Mouse (Mus musculus): ENCODE measurements around the gene Rpl31. TPM values are rescaled to one million over a fixed set of nuclear protein-coding genes. Genes with fewer than 3 reads are reported as not detected.

The Rpl31 gene
- polyA plus RNA-seq, 1 experiment from 2014 or later: 432 TPM

DNA sequence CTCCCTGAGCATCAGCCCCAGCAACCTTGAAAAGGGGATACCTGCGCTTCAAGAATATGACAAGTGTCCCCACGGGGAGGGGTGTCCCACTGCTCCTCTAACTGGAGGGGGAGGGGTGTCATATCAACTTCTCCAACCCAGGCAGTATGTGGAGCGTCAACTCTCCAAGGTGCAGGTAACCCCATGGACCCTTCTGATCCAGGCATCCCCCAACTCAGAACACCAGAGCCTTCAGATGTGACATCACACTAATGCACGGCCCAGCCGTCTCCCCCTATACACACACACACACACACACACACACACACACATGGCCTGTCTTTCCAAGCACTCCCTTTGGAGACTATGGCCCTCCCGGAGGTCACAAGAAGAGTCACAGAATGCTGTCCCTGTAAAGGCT lies 24.0 kb downstream of the Rpl31 start:
- no peak overlapping the region for H3K4me2 ChIP-seq (ENCODE audit: low read depth, low read length)
- H3K4me3 ChIP-seq (ENCODE audit: low read length): no peak overlapping the region
- H3K36me3 ChIP-seq (ENCODE audit: control insufficient read depth, insufficient read depth, low read length): no peaks in the 10 kb centered on the region
- H3K27me3 ChIP-seq (replicated peaks; ENCODE audit: control insufficient read depth, insufficient read depth, low read length): no peaks in the 10 kb centered on the region
- 88% methylated on average over 6 of the region's 6 CpGs for WGBS
- peak; percentile 13; the same call in 1 of the 2 replicates for ATAC-seq
- 0 out of 2 replicates have a peak, but pooled peaks cover 3% of the 10 kb centered on the region for H3K4me1 ChIP-seq (ENCODE audit: control insufficient read depth, insufficient read depth, low read length)
- no peak overlapping the region for H3K27ac ChIP-seq (ENCODE audit: low read length)
- H3K9ac ChIP-seq (ENCODE audit: low read depth, low read length): no peak overlapping the region
- no peaks in the 10 kb centered on the region for H3K9me3 ChIP-seq (ENCODE audit: control insufficient read depth, low read length)

DNA sequence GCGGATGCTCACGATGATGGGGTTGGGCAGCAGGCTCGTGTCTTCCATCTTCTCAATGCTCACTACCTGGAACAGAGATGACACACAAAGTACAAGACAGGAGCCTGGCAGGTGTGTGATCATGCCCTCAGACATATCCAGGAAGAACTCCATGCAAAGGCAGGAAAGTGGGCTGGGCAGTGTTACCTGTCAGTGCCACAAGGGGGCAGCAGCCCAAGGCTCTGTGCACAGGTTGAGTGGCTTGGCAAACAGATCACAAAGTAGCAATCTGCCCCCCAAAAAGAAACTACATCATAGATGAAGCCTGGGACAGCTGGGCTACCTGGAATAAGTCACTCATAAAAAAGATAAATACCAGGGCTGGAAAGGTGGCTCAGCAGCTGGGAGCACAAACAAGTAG lies 24.5 kb downstream of the Rpl31 start:
- H3K27me3 ChIP-seq (replicated peaks; ENCODE audit: control insufficient read depth, insufficient read depth, low read length): no peaks in the 10 kb centered on the region
- peak; percentile 51; the same call in 1 of the 2 replicates for ATAC-seq
- H3K4me1 ChIP-seq (ENCODE audit: control insufficient read depth, insufficient read depth, low read length): 0 out of 2 replicates have a peak, but pooled peaks cover 3% of the 10 kb centered on the region
- H3K4me3 ChIP-seq (ENCODE audit: low read length): no peak overlapping the region
- no peak overlapping the region for H3K27ac ChIP-seq (ENCODE audit: low read length)
- H3K36me3 ChIP-seq (ENCODE audit: control insufficient read depth, insufficient read depth, low read length): no peaks in the 10 kb centered on the region
- no peak overlapping the region for H3K9ac ChIP-seq (ENCODE audit: low read depth, low read length)
- no peak overlapping the region for H3K4me2 ChIP-seq (ENCODE audit: low read depth, low read length)
- H3K9me3 ChIP-seq (ENCODE audit: control insufficient read depth, low read length): peaks cover under 1% of the 10 kb centered on the region; the same call in 1 of the 2 replicates
- WGBS: 59% methylated on average over 3 of the region's 3 CpGs

DNA sequence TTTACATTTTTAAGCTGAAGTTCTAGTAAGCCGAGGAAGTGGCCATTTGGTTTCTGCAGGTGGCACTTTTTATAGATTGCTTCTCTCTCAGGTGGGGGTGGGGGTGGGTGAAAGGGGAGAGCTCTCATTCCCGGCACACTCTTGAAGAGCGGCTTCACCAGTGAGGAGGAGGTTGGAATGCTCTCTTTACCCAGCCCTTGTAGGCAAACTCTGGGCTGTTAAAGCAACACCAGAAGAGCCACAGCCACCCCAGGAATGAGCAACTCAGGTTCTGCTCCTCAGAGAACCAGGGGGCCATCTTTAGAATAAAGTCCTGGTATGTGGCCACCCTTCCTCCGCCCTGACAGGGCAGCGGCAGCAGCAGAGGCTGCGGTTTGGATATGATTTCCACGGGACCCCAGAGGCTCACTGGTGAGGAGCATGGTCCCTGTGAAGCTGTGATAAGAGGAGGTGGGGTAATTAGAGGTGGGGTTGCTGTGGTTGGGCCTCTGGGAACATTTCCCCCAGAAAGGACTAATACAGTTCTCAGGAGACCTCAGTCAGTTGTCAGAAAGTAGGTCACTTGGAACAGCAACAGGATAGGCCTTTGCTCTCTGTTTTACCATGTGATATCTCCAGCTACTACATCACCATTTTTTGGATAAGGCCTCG lies 25.7 kb downstream of the Rpl31 start:
- H3K4me2 ChIP-seq (ENCODE audit: low read depth, low read length): no peak overlapping the region
- H3K27ac ChIP-seq (ENCODE audit: low read length): no peak overlapping the region
- H3K36me3 ChIP-seq (ENCODE audit: control insufficient read depth, insufficient read depth, low read length): no peaks in the 10 kb centered on the region
- no peaks in the 10 kb centered on the region for H3K27me3 ChIP-seq (replicated peaks; ENCODE audit: control insufficient read depth, insufficient read depth, low read length)
- peaks cover 4% of the 10 kb centered on the region; the same call in 1 of the 2 replicates for H3K9me3 ChIP-seq (ENCODE audit: control insufficient read depth, low read length)
- 84% methylated on average over 8 of the region's 8 CpGs for WGBS
- H3K4me1 ChIP-seq (ENCODE audit: control insufficient read depth, insufficient read depth, low read length): 0 out of 2 replicates have a peak, but pooled peaks cover 3% of the 10 kb centered on the region
- no peak for ATAC-seq
- H3K4me3 ChIP-seq (ENCODE audit: low read length): no peak overlapping the region
- no peak overlapping the region for H3K9ac ChIP-seq (ENCODE audit: low read depth, low read length)

DNA sequence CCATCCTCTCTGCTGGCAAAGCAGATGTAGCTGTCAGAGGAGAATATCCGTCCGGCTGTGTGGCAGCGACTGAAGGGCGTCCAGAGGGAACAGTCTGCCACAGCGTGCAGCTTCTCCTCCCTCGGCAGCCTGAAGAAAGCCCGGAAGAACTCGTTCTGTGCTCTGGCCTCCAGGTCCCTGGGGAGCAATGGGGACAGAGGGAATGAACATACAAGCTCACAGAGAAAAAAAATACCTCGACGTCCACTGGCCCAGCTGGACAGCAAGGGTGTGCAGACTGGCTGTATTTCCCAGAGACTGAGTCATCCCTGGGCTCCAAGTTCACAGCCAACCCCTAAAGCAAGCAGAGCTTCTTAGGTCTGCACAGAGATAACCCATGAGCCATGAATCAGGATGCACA lies 26.5 kb downstream of the Rpl31 start:
- H3K36me3 ChIP-seq (ENCODE audit: control insufficient read depth, insufficient read depth, low read length): no peaks in the 10 kb centered on the region
- no peak overlapping the region for H3K4me3 ChIP-seq (ENCODE audit: low read length)
- no peaks in the 10 kb centered on the region for H3K27me3 ChIP-seq (replicated peaks; ENCODE audit: control insufficient read depth, insufficient read depth, low read length)
- H3K9ac ChIP-seq (ENCODE audit: low read depth, low read length): no peak overlapping the region
- peaks cover 4% of the 10 kb centered on the region; the same call in 1 of the 2 replicates for H3K9me3 ChIP-seq (ENCODE audit: control insufficient read depth, low read length)
- 71% methylated on average over 10 of the region's 10 CpGs for WGBS
- no peak overlapping the region for H3K4me2 ChIP-seq (ENCODE audit: low read depth, low read length)
- no peak overlapping the region for H3K27ac ChIP-seq (ENCODE audit: low read length)
- 0 out of 2 replicates have a peak, but pooled peaks cover 3% of the 10 kb centered on the region for H3K4me1 ChIP-seq (ENCODE audit: control insufficient read depth, insufficient read depth, low read length)
- no peak for ATAC-seq

DNA sequence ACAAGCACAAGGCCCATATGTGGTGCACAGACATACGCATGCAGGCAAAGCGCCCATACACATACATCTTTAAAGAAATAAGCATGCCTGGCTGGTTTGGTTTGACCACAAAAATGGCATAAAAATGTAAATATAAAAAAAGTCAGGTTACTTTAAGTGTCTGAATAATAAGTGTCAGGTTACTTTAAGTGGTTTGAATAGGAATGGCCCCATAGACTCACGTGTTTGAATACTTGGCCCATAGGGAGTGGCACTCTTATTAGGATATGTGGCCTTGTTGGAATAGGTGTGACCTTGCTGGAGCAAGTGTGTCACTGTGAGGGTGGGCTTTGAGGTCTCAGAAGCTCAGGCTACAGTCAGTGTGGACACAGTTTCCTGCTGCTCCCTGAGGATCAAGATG lies 27.0 kb downstream of the Rpl31 start:
- H3K36me3 ChIP-seq (ENCODE audit: control insufficient read depth, insufficient read depth, low read length): no peaks in the 10 kb centered on the region
- H3K4me2 ChIP-seq (ENCODE audit: low read depth, low read length): no peak overlapping the region
- H3K9ac ChIP-seq (ENCODE audit: low read depth, low read length): no peak overlapping the region
- H3K27ac ChIP-seq (ENCODE audit: low read length): no peak overlapping the region
- no peak for ATAC-seq
- H3K4me3 ChIP-seq (ENCODE audit: low read length): no peak overlapping the region
- no peaks in the 10 kb centered on the region for H3K27me3 ChIP-seq (replicated peaks; ENCODE audit: control insufficient read depth, insufficient read depth, low read length)
- H3K4me1 ChIP-seq (ENCODE audit: control insufficient read depth, insufficient read depth, low read length): 0 out of 2 replicates have a peak, but pooled peaks cover 3% of the 10 kb centered on the region
- WGBS: 79% methylated on average over 3 of the region's 3 CpGs
- H3K9me3 ChIP-seq (ENCODE audit: control insufficient read depth, low read length): peaks cover 4% of the 10 kb centered on the region; the same call in 1 of the 2 replicates

DNA sequence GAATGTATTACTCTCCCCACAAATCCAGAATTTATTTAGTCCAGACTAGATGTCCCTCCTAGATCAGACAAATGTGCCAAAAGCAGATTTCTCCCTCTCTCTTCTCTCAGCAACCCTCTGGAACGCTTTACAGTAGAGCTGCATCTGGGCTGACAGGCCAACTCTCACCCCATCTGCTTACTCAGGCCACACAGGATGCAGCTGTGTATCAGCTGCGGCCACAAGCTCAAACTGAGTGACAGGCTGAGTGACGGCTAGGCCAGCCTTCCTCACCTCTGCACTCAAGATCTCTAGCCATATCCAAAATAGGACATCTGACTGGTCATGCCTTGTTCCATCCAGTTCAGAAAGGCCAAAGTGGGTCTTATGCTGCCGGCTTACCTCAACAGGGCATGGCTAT lies 28.7 kb downstream of the Rpl31 start:
- H3K36me3 ChIP-seq (ENCODE audit: control insufficient read depth, insufficient read depth, low read length): no peaks in the 10 kb centered on the region
- H3K9me3 ChIP-seq (ENCODE audit: control insufficient read depth, low read length): peaks cover 4% of the 10 kb centered on the region; the same call in 1 of the 2 replicates
- H3K27me3 ChIP-seq (replicated peaks; ENCODE audit: control insufficient read depth, insufficient read depth, low read length): no peaks in the 10 kb centered on the region
- H3K9ac ChIP-seq (ENCODE audit: low read depth, low read length): no peak overlapping the region
- H3K4me3 ChIP-seq (ENCODE audit: low read length): no peak overlapping the region
- H3K4me2 ChIP-seq (ENCODE audit: low read depth, low read length): no peak overlapping the region
- ATAC-seq: no peak
- 71% methylated on average over 4 of the region's 4 CpGs for WGBS
- 0 out of 2 replicates have a peak overlapping the region, but pooled peaks have one; percentile 4 for H3K27ac ChIP-seq (ENCODE audit: low read length)
- 0 out of 2 replicates have a peak, but pooled peaks cover 3% of the 10 kb centered on the region for H3K4me1 ChIP-seq (ENCODE audit: control insufficient read depth, insufficient read depth, low read length)

DNA sequence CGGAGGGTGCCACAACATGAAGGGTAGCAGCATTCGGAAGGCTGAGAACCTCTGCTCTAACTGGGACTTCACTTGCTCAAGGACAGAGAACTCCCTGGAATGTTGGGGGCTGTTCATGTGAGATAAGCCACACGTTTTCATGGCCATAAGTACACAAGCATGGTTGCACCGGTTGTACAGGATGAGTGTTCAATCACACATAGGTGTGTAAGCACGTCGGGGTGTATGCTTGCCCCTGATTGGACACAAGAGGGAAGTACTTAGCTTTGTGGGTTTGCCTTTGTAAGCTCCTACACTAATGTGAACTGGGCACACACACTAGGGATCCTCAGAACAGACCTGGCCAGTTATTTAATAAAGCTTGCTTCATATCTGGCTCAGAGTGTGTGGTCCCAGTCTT lies 30.6 kb downstream of the Rpl31 start:
- Histone ChIP-seq H3K9me3 (ENCODE audit: control insufficient read depth, low read length) (peaks cover 4% of the 10 kb centered on the region; the same call in 1 of the 2 replicates), H3K27ac (ENCODE audit: low read length) (no peak overlapping the region), H3K4me2 (ENCODE audit: low read depth, low read length) (no peak overlapping the region), H3K36me3 (ENCODE audit: control insufficient read depth, insufficient read depth, low read length) (no peaks in the 10 kb centered on the region), H3K4me1 (ENCODE audit: control insufficient read depth, insufficient read depth, low read length) (0 out of 2 replicates have a peak, but pooled peaks cover 3% of the 10 kb centered on the region), H3K4me3 (ENCODE audit: low read length) (no peak overlapping the region), H3K9ac (ENCODE audit: low read depth, low read length) (no peak overlapping the region), H3K27me3 (replicated peaks; ENCODE audit: control insufficient read depth, insufficient read depth, low read length) (no peaks in the 10 kb centered on the region)
- ATAC-seq: no peak
- WGBS: 84% methylated on average over 6 of the region's 6 CpGs

DNA sequence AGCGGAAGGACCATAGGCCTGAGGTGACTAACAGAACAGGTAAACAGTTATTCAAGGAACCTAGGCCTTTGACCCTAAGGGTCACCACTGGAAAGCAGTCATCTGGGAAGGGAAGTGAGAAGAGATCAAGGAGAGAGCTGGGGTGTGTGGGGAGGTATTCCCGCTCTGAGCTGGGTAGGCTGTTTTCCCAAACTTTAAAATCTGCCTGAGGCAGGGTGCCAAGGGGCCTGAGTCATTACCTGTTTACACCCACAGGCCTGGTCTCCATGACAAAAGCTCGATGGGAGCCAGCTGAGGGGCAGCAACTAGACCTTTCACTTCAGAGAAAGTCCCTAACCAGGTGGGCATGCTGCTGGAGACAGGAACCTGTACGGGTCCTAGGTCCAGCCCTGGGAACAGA lies 31.6 kb downstream of the Rpl31 start:
- Histone ChIP-seq H3K4me3 (ENCODE audit: low read length) (no peak overlapping the region), H3K27ac (ENCODE audit: low read length) (no peak overlapping the region), H3K4me1 (ENCODE audit: control insufficient read depth, insufficient read depth, low read length) (0 out of 2 replicates have a peak, but pooled peaks cover 3% of the 10 kb centered on the region), H3K9me3 (ENCODE audit: control insufficient read depth, low read length) (peaks cover 4% of the 10 kb centered on the region; the same call in 1 of the 2 replicates), H3K9ac (ENCODE audit: low read depth, low read length) (no peak overlapping the region), H3K36me3 (ENCODE audit: control insufficient read depth, insufficient read depth, low read length) (no peaks in the 10 kb centered on the region), H3K4me2 (ENCODE audit: low read depth, low read length) (no peak overlapping the region), H3K27me3 (replicated peaks; ENCODE audit: control insufficient read depth, insufficient read depth, low read length) (no peaks in the 10 kb centered on the region)
- WGBS: 59% methylated on average over 4 of the region's 4 CpGs
- ATAC-seq: no peak

DNA sequence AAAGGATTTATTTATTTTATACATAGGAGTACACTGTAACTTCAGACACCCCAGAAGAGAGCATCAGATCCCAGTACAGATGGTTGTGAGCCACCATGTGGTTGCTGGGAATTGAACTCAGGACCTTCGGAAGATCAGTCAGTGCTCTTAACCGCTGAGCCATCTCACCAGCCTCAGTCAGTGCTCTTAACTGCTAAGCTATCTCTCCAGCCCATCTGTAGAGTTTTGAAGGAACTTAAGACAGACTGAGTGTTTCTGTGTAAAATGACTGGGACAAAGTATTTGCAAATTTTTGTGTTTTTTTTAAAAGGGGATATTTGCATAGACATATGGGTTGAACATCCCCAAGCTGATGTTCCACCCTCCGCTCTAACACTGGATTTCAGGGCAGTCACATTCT lies 32.5 kb downstream of the Rpl31 start:
- no peak overlapping the region for H3K4me2 ChIP-seq (ENCODE audit: low read depth, low read length)
- no peaks in the 10 kb centered on the region for H3K27me3 ChIP-seq (replicated peaks; ENCODE audit: control insufficient read depth, insufficient read depth, low read length)
- 0 out of 2 replicates have a peak, but pooled peaks cover 3% of the 10 kb centered on the region for H3K4me1 ChIP-seq (ENCODE audit: control insufficient read depth, insufficient read depth, low read length)
- H3K27ac ChIP-seq (ENCODE audit: low read length): no peak overlapping the region
- H3K36me3 ChIP-seq (ENCODE audit: control insufficient read depth, insufficient read depth, low read length): no peaks in the 10 kb centered on the region
- H3K9me3 ChIP-seq (ENCODE audit: control insufficient read depth, low read length): peaks cover 4% of the 10 kb centered on the region; the same call in 1 of the 2 replicates
- no peak overlapping the region for H3K9ac ChIP-seq (ENCODE audit: low read depth, low read length)
- no peak for ATAC-seq
- WGBS: 82% methylated on average over 3 of the region's 3 CpGs
- no peak overlapping the region for H3K4me3 ChIP-seq (ENCODE audit: low read length)

Measured in intestine, embryonic 16.5 days (tissue).